Mouse (Mus musculus) R1 (cell line): ENCODE measurements around the gene Syce1.

ENCODE experiments used
- DNase-seq: peaks from one replicate; pipeline ENCODE4 v3.0.0-alpha.2; 2018; ENCODE audit warnings: low read depth, low spot score

Syce1 gene

DNA sequence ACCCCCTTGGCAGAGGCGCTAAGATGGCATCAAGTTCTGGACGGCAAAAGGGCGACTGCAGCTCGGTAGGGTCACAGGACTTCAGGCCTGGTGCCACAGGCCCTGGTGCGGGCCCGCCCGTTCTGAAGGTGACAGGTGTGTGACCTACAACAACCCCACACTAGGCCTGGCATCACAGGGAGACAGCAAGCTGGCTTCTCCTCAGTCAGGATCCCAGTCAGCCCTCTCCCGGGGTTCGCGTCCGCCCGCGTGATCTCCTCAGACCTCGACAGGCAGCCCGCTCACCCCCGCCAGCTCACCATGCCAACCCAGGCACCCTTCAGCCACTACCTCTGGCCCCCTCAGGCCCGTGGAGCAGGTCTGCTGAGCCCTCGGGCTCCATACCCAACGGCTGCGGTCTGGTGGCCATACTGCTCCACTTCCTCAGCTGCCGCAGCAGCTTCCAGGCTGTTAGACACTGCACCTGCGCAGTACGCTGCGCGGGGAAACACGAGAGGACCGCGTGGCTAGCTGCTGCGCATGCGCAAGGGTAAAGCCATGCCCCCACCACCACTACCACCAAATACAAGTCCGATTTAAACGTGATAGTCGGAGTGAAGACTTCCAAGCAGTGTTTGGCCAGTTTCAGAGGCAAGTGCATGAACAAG, at the start of gene Syce1:
TSS of gene Syce1 (minus strand) at position 447 of the 647 bp plus-strand sequence.
- DNase-seq, result peak; percentile 89

DNA sequence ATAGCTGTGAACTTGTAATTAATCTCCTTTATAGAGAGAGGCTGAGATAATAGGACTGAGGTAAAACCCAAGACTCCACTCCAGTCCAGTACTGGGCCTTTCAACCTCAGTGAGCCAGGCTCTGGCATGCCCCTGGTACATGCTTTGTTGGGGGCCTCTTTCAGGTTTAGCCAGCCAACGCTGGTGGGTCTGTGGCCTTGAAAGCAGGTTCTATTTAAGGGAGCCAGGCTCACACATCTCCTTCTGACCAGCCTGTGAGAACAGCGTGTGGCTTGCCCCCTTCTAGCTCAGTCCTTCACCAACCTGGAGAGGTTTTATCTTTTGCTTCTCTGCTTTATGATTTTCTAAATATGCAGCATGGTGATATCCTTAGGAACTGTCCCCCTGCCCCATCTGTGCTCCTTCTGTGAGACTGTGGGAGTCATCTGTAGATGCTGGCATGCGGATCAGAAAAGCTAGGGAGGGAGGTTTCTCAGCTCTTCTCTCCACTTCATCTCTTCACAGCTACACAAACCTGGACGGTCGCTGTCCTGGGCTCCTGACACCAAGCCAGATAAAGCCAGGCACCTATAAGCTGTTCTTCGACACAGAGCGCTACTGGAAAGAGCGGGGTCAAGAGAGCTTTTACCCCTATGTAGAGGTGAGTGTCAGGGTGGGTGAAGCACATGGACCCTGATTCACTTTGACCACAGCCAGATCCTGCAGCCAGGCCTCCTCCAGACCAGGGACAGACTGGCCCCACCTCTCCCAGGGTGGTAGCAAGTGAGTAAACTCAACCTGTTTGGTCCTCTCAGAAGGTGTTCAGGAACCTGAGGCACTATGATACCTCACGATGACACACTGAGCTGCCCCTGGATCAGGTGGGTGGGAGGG, 48.8 kb upstream of the Syce1 start:
- no peak for DNase-seq

DNA sequence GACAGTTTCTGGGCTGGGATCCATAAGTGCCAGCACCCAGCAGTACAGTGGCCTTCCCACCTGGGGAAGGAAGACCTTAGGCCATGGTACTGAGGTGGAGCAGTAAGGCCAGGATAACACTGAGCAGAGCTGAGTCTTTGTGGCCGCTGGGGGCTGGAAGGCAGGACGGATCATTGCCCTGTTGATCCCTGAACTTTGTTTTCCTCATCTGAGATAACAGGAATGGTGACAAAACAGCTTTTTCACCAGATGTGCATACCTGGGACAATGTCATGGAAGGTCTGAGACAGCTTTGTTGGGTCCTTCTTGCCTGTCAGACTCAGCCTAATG, 48.1 kb upstream of the Syce1 start:
- DNase-seq, result no peak

DNA sequence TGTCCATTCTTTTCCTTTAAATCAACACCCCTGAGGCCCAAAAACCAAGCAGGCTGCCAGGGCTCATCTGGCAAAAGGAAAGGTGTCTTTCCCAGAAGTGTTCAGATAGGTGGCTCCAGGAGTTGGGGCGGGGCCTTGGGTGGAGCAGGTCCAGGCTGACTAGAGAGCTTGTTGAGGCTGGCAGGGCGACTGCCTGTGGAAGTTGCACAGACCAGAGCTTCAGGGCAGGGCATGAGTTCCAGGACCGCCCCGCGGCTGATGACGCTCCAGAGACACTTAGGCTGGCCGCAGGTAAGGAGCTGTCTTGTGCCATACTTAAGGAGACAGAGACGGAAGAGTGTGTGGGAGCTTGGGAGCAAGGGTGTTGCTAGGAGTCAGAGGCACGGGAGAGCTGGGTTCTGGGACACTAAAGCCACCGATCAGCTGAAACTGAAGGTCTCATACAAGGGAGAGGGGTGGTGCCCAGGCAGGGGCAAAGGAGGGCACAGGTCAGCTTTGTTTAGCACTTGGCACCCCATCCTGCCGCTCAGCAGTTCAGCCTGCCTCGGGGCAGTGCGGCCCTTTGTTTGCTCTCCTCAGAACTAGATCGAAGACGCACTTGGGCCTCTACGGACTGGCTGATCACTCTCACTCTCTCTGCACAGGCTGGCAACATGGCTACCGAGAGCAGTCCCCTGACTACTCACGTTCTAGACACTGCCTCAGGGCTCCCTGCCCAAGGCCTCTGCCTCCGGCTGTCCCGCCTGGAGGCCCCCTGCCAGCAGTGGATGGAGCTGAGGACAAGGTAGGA, 47.5 kb upstream of the Syce1 start, which contains the start of gene Urah:
TSS of gene Urah (plus strand) at position 51 of the 790 bp plus-strand sequence.
- DNase-seq, result peak; percentile 74

DNA sequence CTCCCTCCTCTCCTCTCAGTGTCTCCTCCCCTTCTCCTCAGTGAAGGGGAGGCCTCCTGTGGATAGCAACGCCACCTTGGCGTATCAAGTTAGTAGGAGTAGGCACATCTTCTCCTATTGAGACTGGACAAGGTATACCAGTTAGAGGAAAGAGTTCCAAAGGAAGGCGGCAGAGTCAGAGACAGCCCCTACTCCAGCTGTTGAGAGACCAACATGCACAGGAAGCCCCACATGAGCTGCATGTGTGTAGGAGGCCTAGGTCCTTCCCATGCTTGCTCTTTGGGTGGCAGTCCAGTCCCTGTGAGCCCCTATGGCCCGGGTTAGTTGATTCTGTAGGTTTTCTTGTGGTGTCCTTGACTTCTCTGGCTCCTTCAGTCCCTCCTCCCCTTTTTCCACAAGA, 45.7 kb upstream of the Syce1 start:
- DNase-seq, result no peak

DNA sequence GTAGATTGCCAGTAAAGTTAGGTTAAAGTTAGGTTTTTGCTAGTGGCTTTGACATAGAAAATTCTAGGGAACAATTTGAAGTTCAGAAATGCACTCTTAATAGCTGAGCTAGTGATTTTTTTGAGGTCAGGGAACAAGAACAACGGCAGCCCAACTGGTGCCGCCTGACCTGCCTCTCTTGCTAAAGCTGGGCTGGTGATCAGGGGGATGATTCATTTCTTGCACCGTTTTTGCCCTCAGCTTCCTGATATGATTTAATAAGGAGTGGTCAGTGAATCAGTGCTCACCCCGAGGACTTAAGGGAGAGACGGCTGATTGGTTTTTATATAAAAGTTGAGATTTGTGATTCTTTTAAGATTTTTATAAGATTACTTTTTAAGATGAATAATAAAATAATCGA, 43.8 kb upstream of the Syce1 start:
- DNase-seq, result no peak

DNA sequence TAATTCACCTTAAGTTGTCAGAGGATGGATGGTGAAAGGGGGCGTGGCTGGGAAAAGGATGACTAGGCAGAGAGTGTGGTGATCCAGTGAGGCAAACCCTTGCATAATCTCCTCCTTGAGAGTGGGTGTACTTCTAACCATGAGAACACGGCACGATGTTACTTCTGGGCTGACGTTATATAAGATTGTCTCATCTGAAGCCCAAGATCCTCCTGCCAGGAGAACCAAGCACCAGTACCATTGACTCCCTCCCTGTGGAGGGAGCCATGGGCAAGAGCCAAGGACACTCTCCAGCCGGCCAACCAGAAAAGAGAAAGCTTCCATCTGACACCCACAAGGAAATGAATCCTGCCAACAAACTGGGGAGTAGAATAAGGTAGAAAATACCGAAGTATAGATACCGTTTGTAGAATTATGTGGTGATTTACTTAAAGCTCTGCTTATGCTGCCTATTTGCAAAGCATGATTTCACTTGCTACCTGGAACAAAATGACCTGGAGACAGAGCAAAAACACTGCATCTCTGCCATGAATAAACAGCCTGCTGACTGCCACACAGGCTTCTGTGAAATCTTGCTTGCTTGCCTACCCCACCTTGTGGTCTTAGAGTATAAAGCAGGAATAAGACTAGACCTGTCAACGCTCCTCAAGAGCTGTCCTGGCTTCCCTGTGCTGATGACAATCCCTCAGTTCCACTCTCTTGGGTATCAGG, 40.7 kb upstream of the Syce1 start:
- peak; percentile 77 for DNase-seq

DNA sequence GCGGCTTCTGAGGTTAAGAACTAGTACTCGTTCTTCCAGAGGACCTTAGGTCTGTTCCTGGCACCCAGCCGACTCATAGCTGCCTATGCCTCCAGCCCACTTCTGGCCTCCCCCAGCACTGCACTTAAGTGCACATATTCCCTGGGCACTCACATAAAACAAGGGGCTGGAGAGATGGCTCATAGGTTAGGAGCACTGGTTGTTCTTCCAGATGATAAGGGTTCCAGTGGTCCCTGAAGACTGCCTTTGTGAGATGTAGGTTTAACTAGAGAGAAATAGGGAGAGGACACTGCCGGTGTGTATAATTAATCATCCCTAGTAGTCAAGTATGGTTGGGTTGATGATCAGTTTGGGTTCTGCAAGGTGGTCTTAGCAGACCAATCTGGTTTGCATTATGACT, 35.1 kb upstream of the Syce1 start:
- DNase-seq, result no peak

DNA sequence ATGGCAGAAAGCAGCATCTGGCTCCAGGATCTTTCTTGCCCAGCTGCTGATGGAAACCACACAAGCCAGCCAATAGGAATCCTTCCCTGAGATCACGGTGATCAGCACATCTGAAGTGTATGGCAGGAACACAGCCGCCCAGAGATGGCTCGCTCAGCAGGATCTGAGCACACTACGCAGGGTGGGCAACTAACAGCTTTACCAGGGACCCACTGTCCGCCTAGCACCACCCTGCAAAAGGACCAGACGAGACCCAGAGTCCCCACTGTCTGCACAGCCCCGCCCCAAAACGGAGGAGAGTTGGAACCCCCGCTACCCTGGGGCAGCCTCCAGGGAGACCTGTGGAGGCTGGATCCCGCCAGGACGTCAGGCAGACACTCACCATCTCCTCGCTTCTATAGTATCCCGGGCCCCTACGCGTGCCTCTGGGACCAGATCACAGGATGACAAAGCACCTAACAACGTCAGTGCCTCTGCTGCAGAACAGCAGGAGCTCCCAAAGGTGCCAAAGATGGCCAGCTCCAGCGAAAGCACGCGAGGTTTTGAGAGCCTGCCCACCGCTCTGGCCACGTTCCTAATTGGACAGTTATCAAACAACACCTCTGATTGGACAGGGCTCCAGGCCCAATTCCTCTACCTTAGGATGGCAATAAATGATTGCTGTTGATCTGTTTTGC, 34.1 kb upstream of the Syce1 start, which contains the start of gene Zfp941:
TSS of gene Zfp941 (minus strand) at position 526 of the 677 bp plus-strand sequence.
- peak; percentile 94 for DNase-seq

DNA sequence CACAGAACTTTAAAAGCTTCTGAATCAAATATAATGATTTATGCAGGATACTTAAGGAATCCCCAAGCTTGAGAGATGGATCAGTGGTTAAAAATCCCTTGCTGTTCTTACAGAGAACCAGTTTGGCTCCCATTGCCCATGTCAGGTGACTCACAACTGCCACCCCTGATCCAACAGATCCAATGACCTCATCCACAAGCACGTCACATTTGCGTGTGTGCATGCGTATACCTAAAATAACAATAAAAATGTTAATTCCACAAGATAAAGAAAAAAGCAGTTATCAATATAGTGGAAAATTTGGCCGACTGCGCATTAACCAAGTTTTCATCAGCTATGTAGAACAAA, 33.6 kb upstream of the Syce1 start:
- DNase-seq, result no peak

DNA sequence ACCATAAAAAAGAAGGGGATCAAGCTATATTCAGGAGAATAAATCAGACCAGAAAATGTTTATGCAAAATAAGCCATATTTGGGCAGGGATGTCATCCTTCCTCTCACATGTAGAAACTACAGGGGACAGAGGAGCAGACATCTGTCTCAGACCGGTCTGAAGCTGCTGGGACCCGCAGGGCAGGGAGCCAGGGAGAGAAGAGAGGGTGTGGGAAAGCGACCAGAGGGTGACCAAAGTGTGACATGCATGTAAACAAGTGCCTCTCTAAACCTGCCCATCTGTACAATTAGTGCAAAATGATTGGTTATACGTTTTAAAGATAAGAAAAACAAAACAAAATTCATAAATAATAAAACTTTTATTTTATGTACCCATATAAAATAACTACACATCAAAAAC, 32.5 kb upstream of the Syce1 start:
- no peak for DNase-seq

DNA sequence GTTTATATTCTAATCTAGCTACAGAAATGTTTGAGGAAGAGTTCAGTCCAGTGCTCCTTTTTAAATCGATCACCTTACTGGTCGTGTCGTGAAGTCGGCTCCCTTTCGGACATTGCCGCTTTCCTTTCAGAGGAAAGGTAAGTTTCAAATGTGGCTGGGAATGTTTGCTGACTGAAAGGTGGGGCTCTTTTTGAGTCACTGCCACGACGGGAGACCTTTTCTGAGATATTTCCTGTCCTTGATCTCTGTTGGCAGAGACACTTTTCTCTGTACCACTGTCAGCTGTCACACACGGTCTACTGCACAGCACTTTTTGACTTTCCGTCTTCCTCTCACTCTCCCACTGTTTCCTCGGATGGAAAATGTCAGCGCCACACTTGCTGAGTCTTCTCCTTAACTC, 25.2 kb upstream of the Syce1 start:
- no peak for DNase-seq

DNA sequence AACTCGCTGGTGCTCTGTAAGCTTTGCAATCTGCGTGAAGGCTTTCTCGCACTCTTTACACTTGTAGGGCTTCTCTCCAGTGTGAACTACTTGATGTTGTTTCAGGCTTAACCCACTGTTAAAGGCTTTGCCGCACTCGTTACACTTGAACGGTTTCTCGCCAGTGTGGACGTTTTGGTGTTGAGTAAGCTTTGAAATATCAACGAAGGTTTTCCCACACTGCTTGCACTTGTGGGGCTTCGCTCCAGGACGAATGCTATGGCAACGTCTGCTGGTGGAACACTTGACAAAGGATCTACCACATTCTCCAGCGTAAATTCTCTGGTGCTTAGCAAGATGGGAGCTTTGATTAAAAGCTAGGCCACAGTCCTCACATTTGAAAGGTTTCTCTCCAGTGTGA, 24.1 kb upstream of the Syce1 start:
- no peak for DNase-seq

DNA sequence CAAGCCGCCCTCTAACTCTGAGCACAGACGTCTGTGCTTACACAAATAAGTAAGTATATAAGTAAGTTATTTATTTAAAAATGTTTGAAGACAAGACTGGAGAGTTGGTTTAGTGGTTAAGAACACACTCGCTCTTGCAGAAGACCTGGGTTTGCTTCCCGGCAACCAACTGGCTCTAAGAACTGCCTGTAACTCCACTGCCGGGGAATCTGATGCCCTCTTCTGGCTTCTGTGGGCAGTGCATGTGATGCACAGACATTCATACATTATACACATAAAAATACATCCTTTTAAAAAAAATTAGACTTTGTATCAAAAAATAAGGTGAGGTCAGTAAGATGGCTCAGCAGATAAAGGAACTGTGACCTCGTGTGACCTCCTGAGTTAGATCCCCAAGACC, 22.8 kb upstream of the Syce1 start:
- peak; percentile 67 for DNase-seq

DNA sequence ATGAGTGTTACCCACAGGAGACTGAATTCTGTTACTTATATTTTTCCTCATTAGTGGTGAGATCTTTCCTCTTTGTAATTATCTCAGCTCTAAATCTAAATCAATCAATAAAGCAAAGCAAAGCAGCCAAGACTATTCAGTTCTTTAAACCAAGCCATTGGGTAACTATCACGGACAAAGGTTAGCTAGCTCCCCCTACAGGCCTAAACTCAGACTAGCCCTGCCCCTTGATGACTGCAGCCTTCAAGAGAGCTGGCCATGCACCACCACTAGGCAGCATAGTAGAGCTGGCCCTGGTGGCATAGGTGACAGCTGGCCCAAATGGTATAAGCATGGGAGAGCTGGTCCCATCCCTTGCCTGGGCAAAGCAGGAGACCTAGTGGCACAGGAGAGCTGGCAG, 18.1 kb upstream of the Syce1 start:
- DNase-seq, result peak; percentile 75

DNA sequence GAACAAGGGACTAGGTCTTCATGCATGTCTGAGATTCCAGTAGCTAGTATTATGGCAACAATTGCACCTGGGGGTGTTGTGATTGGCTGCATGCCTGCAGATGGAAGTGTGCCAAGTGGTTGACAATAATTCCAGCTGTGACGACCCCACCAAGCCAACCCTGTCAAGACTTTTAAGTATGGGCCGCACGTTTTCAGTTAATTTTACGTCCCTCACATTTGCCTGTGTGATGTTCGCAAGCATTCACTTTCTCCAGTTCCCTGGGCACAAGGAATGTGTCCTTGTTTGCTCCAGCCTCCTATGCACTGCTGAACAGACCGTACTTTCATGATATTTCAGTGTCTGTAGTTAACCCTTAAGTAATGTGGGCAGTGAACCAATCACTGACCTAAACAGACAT, 15.0 kb upstream of the Syce1 start:
- no peak for DNase-seq

DNA sequence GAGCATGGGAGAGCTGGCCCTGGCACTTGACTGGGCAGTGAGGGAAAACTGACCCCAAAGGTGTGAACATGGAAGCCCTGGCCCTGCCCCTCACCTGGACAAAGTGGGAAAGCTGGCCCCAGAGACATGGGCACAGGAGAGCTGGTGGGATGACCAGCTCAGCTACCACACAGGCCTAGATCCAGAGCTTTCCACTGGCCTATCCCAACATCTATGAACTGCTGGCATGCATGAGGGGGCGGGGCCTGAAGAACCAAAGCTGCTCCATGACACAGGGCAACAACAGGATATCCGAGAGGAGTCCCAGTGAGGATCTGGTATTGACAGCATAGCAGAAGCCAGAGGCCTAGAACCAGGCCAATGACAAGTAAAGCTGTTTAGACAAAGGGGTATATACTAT, 10.6 kb upstream of the Syce1 start:
- DNase-seq, result no peak

DNA sequence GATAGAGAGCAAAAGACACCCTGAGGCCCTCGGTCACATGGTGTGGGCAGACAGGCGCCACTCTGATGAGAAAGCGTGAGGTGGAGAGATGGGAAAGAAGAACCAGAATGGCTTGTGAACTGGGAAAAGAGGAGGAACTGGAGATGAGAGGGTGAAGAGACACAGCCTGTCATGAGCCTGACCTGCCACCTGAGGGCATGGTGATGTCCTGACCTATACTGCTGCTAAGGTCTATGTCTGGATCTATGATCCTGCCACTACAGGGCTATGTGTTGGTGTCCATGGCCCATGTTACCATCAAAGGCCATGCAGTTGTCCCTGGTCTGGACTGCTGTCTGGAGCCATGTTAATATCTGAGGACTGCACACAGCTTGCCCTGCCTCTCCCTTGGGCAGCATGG, 10.0 kb upstream of the Syce1 start:
- no peak for DNase-seq

DNA sequence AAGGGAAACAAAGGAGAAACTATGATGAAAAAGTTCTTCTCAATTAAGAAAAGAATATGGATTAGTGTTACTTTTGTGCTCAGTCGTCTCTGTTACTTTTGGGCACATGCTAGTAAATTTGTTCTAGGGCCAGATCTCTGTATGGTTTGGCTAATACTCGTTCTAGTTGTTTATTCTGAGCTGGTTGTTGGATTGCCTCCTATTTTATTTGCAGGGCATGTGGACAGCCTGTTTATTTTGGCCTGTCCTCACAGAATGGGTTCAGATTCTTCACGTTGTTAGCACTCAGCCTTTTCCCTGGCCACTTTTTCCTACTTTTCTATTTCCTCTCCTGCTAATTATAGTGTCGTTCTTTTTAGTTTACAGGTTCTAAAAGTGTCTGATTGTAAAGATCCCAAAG, 5.9 kb upstream of the Syce1 start:
- DNase-seq, result no peak

DNA sequence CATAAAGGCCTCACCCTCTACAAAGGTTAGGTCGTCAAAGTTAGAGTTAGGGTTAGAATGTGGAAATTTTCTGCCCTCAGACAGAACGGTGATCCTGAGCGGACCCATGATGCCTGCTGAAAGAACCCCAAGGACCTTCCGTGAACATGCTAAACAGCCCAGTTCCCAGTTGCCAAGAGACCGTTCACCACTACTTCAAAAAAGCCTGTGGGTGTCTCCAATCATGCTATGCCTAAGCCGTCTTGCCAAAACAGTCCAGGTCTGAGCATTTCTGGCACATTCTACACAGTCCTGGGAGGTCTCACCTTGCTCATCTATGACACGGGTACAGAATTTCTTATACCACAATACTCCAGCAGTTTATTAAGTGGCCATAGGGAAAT, 392 bp upstream of the Syce1 start:
- DNase-seq, result peak; percentile 78

DNA sequence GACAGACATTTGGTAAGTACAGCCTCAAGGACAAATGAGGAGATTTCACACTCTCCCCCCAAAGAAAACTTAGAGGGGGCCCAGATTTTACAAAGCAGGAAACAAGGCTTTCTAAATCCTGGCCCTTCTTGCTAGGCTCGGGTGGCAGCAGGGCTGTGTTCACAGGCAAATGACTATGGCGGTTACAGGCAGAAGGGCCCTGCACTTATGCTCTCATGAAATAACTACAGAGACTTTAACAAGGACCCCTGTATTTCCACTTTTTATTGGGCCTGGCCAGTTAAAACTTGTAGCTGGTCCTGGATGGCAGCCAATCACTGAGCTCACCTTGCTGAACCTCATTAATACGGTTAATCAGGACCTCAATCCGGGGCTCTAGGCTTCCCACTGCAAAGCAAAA, 7.1 kb downstream of the Syce1 start:
- DNase-seq, result no peak
